Mouse (Mus musculus) CD4-positive, CD25-positive, alpha-beta regulatory T cell, adult 2 months (primary cell): ENCODE data around the gene Gna11.

Experiments
- DNase-seq: peaks from one replicate; pipeline ENCODE4 v3.0.0-alpha.2; 2012; ENCODE audit warnings: low read depth, low spot score

Gna11 gene

DNA sequence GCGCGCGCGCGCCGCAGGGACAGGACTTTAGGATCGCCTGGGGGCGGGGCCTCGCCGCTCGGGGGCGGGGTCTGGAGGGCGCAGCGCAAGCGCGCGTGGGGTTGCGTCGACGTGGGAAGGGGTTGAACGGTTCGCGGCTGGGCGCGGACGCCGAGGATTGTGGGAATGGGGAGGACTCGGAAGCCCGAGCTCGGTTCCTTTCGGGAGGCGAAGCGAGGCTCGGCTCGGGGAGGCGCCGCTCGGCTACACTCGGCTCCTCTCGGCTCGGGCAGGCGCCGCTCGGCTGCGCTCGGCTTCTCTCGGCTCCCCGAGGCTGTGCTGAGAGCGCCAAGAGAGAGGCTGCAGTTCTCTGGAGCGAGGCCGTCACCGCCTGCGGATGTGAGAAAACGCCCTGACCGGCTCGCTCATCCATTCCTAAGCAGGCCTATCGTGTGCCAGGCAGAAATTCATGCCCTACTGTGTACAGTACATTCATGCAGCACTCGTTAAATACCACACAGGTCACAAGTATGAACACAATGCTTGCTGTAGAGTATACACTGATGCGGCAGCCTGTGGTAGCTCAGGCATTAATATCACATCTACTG lies at the start of gene Gna11:
Gene Gna11 (minus strand): TSS at position 30 of the 587 bp plus-strand sequence.
- DNase-seq = peak; percentile 99

DNA sequence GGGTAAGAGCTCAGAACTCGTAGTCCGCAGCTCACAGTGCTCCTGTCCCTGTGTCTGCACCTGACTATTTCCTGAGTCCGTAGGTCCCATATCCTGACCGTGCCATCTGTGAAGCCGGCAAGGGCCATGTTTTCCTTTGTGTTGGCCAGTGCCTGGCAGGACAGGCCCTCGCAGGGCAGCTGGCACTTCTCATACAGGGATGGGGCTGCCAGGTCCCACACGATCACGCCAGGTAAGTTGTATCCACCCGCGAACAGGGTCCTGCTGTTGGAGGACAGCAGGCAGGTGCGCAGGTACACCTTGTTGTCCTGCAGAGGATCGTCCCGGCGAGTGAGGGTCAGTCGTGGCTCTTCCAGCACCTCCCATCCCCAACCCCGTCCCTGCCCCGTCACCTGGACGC lies 48.9 kb upstream of the Gna11 start:
- DNase-seq = no peak

DNA sequence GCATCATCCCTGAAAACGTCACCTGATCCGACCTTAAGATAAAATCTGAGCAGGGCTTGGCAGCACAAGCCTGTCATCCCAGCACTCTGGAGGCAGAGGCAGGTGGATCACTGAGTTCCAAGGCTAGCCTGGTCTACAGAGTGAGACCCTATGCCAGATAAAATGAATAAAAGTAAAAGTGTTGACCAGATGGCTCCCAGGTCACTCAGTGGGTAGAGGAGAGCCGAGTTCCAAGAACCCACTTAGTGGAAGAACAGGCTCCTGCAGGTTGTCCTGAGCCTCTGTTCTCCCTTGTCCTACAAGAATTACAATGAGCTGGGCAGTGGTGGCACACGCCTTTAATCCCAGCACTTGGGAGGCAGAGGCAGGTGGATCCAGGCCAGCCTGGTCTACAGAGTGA lies 48.2 kb upstream of the Gna11 start:
- DNase-seq = no peak

DNA sequence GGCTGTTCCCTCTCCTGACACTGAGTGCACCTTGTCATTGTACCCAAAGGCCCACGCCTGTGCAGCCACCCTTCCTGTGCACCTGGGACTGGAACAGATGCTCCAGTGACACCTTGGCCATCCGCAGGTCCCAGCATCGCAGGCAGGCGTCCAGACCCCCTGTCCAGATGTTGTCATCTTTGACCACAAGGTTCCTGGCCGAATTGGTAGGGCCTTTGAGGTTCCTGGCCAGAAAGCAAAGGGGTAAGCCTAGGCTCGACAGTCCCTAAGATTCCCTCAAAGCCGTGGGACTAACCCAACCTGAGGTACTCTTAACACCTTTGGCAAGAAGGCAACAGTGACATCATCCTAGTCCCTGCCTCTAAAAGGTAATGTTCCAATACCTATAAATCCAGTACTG lies 47.6 kb upstream of the Gna11 start:
- no peak for DNase-seq

DNA sequence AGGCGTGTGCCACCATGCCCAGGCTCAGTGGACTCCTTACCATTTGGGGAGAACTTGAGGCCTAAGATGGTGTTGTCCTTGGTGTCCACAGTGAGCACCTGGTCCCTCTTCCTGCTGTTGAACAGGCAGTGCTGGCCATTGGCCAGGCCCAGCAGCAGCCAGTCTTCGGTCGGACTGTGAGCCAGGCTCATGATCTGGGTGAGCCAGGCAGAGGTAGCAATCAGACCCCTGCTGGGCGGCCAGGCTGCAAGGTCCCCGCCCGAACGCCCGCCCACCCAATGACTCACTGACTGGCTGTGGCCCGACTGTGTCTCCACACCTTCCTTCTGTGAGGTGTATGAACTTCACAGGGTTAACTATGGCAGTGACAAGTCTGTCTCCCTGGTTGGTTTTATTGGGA lies 46.9 kb upstream of the Gna11 start:
- no peak for DNase-seq

DNA sequence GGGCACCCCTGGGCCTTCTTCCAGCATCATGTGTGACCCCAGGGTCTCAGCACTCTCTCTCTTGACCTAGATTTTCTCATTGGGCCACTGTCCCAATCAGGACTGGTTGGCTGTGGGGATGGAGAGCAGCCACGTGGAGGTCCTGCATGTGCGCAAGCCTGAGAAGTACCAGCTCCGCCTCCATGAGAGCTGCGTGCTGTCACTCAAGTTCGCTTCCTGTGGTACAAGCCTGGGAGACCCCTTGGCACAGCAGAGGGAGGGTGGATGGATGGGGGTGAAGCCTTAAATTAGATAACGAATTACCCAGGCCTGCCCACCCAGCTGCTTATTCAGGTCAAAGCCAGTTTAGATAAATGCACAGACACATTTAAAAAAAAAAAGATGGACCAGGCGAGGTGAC lies 43.7 kb upstream of the Gna11 start:
- DNase-seq = no peak

DNA sequence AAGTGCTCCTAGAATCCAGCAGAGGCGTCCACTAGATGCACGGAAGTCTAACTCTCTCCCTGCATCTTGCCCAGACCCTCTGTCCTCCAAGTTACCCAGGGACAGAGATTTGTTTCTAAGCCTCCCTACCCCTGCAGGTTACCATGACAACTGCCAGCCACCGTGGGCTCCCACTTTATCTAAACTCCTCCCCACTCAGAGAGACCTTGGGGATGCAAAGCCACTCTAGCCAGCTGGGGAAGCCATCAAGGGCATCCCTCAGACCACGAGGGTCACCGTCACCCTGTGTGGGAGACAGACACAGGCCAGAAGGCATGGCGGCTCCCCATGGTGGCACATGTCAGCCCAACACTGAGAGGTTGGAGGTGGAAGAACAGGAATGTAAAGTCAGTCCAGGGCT lies 38.4 kb upstream of the Gna11 start:
- no peak for DNase-seq

DNA sequence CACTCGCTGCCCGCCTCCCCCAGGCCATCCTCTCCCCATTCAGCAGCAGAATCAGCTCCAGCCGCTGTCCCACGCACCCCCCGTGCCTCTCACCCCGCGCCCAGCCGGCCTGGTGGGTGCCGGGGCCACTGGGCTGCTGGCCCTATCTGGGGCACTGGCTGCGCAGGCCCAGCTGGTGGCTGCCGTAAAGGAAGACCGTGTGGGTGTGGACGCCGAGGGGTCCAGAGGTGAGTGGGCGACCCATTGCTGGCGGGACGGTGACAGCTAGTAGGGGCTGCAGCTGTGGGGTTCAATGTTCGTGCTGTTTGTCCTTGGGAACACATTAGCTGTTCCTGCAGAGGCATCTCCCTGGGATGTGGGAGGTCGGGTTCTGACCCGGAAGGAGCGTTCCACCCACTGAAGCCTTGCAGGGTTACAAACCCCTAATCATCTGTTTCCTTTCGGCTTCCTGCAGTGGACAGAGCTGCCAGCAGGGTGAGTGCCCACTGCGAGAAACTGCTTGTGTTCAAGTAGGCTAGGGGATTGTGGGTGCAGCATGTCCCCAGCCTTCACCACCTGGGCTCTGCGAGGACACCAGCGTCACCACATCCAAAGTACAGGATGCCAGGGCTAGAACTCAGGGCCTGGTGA lies 35.6 kb upstream of the Gna11 start:
- peak; percentile 36 for DNase-seq

DNA sequence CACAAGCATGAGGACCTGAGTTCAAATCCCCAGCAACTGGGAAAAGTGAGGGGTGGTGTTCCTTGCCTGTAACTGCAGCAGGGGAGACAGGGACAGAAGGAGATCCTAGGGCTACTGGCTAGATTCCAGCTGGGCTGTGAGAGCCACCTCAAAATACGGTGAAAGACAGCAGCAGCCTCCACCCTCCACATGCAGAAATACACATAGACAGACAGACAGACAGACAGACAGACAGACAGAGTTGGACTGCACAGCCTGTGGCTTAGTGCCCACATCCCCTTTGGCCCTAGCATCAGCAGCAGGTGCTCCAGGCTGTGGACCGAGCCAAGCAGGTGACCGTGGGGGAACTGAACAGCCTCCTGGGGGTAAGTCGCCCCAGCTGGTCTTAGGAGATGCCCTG lies 35.0 kb upstream of the Gna11 start:
- DNase-seq = no peak

DNA sequence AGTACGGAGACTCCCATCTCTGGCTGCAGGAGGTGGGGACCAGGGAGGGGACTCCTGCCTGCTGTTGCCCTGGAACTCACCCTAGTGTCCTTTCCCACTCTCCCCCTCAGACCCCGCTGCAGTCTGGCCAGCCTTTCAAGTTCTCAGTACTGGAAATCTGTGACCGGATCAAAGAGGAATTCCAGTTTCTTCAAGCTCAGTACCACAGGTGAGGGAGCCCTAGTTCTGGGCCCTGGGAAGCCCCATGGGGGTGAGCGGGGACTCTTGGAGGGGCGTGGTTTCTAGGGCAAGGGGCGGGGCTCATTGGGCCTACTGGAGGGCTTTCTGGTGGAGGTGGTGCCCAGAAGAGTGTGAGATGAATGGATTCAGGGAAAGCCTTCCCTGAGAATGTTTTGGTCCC lies 30.7 kb upstream of the Gna11 start:
- DNase-seq = peak; percentile 51

DNA sequence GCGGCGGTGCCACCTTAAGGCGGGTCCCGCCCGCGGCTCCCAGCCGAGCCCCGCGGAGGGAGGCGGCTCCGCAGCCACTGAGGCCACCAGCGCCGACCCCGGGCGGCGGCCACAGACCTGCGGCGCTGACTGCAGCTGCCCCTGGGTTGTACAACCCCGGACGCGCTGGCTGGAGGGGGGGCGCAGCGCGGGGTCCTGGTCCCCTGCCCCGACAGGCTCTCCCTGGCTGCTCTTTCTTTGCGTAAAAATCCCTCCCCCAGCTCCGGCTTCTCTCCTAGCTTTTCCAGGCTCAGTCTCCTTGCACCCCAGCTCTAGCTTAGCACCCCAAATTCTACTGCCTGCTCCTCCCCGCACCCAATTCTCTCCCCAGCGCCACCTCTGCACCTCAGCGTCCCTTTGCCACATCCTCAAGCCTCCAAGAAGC lies 30.2 kb upstream of the Gna11 start:
- DNase-seq = peak; percentile 35

DNA sequence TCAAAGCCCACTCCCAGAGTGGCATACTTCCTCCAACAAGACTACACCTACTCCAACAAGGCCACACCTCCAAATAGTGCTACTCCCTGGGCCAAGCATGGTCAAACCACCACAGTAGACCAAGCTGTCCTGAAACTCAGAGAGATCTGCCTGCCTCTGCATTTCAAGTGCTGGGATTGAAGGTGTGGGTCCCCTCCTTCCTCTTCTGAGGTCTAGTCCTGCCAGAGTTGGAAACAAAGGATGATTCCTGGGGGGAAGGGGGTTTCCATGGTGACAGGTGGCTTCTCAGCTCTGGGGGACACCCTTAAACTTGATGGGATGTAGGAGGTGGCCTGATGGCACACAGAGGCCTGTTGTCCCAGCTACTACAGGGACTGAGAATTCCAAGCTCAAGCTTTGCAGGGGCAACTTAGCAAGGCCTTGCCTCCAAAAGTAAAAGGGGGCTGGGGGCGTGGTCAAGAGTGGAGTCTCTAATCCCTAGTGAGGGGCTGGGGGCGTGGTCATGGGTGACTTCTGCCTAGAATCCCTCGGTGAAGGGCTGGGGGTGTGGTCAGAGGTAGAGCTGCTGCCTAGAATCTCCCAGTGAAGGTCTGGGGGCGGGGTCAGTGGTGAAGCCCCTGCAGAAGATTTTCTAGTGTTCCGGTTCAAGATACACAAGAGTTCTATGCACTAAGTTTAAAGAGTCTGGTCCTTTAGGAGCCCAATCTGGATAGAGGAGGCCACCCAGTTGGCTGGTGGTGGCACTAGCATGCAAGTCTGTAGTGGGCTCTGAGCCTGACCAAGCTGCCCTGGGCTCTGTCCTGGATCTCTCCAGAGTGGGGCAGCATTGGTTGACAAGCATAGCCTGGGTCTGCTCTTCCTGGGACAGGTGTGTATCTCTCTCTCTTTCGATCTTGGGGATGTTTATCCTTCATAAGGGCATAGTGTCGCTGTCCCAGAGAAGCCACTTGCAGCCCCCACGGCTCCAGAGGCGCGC lies 29.4 kb upstream of the Gna11 start, which contains the start of gene Tle2:
Gene Tle2 (plus strand): TSS at position 481 of the 976 bp plus-strand sequence.
- no peak for DNase-seq

DNA sequence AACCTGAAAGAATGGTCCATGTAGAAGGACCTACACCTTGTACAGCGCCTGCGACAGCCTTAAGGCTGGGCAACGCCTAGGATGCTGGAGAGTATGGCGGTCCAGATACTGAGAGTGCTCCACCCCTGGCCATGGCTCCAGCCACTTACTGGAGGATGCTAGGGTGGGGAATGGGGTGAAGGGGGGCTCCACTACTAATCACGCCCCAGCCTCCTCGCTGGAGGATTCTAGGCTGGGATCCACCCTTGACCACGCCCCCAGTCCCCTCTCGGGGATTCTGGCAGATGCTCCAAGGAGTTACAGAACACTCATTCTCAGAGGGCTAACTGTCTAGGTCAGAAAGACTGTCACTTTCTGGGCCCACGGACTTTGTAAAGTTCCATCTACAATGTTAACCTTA lies 28.0 kb upstream of the Gna11 start:
- DNase-seq = no peak

DNA sequence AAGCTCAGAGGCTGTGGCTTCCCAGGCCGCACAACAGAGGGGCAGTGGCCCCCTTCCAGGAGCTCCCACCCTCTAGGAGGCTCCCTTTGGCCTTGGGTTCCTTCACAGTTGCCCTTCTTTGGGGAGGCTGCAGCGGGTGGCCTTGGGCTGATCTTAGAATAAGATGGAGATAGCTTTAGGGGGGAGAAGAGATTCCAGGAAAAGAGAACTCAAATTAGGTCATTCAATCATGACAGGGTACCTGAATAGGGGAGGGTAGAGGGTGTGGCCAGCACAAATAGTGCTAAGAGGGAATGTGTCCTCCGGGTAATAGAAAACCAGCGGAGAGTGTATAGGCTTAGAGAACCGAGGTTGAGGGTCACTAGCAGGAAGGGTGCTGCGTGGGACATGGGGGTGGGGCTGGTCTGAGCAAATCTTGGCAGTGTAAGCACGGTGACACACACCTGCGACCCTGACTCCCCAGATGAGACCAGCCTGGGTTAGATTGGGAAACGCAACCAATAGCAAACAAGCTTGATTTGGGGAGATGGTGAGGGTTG lies 27.2 kb upstream of the Gna11 start:
- no peak for DNase-seq

DNA sequence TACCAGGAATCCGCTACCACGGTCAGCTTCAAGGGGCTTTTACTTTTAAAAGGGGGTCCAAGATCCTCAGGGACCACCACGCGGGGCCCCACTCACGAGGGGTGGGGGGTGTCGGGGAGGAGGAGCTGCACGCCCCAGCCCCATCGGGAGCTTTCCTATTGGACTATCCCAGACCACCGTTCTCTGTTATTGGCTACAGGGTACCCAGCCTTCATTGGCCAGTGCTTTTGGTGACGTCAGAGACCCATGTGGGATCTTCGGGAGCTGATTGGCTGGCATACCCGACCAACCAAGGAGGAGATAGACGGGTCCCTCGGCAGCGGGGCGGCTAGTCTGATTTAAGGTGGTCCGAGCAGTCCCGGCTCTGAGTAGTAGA lies 26.5 kb upstream of the Gna11 start:
- DNase-seq = peak; percentile 91

DNA sequence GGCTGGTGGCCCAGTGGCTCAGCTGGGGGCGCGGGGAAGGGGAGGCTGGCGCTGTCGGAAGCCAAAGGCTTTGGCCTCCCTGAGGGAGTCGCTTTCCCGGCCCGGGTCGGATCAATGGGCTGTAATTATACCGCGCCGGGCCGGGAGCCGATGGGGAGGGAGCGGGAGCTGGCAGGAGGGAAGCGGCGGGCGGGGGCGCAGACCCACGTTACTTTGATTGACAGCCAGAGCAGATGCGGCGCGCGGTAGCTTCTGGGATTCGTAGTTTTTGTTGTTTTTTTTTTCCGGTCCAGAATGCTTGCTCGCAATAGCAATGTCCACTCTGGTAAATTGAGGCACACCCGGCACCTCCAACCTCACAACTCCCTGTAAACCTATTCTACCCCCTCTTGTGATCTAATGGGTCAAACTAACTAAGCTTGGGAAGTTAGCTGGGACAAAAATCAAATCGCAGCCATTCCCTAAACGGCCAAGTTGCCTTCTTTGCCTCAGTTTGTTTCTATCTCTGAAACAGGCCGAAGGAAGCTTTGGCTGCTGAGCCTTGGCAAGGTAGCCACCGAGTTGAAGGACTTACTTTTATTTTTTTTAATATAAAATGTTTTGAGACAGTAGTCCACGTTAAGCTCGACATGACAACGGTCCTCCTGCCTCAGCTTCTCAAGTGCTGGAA lies 26.0 kb upstream of the Gna11 start:
- peak; percentile 86 for DNase-seq

DNA sequence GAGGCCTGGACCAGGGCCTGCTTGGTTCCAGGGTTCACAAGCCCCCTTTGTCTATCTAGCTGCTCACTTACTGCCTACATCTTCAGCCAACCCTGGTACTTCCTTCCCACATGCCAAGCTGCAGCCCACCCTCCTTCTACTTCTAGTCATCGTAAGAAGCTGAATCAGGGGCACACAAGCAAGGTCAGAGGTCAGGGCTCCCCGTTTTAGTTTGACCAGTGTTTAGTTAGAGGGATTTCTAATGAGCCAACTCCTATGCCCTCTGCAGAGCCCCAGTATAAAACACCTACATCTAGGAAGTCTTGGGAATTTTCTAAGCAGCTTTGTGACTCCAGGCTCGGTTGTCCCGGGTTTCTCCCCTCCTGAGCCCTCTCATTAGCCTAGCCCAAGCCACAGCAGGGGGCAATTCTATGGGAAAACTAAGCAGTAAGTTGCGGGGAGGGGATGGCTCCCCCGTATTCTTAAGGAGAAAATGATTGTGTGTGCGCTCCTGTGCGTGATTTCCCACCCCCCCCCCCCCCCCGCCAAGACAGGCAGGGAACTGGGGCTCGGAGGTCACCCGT lies 25.3 kb upstream of the Gna11 start:
- DNase-seq = peak; percentile 13

DNA sequence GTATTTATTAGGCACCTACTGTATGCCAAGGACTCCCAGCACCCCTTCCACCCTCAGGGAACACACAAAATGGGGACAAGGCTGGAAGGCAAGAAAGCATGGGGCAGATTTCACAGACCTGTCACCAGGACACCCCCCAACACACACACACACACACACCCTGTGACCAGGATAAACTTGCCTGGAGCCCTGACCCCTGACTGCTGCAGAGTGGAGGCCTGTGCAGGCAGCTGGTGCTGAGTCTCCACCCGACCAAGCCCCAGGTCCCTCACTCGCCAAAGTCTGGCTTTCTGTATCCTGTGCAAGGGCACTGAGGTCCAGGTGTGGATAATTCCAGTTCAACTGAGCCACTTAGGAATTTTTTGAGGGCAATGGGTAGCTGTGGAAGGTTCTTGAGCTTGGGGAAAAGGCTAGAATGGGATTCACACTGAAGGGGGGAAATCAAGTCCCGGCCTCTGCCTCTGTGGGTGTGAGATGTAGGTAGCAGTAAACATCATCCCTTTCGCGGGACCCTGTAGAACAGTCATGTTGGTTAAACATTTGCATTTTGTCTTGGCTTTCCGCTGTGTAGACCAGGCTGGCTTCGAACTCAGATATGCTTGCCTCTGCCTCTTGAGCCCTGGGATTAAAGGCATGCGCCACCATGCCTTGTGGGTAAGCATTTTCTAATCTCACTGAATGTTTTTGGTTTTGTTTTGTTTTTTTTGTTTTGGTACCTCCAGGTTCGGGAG lies 24.7 kb upstream of the Gna11 start:
- DNase-seq = no peak

DNA sequence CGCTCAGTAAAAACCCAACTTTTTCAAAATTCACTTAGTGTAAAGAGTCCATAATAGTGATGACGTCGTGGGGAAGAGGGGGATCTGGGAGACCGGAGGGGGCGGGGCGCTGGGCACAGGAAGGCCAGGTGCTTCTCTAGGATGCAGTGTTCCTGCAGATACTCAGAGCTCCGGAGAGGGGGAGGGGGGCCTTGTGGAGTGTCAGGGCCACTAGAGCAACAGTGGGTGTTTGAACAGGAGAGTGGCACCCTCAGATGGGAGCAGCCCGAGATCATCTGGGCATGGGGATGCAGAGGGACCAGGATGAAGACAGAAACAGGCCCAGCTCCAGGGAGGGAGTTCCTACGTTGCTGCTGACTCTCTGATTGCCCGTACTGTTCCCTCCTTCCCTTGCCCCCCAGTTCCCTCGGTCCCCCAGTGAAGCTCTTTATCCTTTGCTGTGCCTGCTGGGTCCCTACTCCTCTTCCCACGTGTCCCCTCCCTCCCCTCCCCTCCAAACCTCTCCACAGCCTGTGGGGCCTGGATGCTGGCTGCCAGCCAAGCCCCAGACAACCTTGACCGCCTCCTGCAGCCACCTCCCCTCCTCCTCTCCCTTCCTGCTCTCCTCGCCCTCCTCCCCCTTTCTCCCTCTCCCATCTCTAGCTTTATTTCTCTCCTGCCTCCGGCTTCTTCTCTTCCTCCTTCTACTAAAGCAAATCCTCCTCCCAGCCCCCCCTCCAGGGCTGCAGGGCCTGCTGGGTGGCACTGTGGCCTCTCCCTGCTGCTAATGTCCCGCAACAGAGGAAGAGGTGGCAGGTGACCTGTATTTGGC lies 23.6 kb upstream of the Gna11 start:
- no peak for DNase-seq
